Mouse (Mus musculus) heart, postnatal 25 days (tissue): ENCODE measurements around the gene Prx. TPM values are rescaled to one million over a fixed set of nuclear protein-coding genes. Genes with fewer than 3 reads are reported as not detected.

Experiments used
- DNase-seq: peaks from one replicate; pipeline ENCODE4 v3.0.0; 2022; ENCODE audit warnings: low spot score
- intact Hi-C: fragments of 180-260 bp; cut with DNase I; formaldehyde crosslinking; loops from one replicate; pipeline ENCODE4 v1.15.1; 2025
- total RNA-seq, 2 experiments: library from RNA; stranded (reverse); gene quantifications; 2 replicates each; pipeline ENCODE4 v1.2.3; 2021

Prx gene
- total RNA-seq = 1 to 10 TPM; 1.2 to 1.6 TPM

DNA sequence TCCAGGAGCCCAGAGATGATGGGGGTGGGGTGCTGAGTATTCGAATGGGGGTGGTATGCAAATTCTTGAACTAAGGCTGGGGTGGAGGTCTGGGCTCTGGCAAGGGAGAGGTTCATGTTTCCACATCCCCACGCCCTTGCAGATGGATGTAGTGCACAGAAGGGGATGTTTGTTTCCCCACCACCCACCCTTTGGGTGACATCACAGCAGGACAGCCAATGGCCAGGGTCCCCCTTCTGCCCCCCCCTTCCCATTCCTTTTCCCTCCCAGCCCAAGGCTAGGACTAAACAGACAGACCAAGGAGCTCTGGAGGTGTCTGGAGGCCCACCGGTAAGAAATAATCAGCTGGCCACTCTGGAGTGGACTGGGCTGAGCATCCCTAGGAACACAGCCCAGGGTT, at the start of gene Prx:
TSS of gene Prx (plus strand) at position 289 of the 400 bp plus-strand sequence.
- intact Hi-C loops = no loop called here
- DNase-seq = no peak

DNA sequence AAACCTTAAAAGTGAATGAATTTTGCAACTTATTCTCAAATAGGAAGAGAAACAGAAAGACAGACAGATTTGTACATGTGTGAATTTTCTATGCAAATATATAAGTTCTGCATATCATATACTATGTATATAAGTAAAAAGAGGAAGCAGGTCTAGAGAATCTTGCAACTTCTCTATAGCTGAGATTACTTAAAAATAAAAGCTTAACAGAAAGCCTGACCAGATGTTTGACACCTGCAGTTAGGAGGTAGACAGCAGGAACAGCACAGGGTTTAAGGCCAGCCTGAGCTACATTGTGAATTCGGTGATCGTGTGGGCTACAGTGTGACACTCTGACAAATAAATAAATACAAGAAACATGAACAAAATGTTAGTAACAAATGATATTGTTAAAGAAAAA, 47.8 kb upstream of the Prx start:
- DNase-seq = no peak
- intact Hi-C loops = no loop called here

DNA sequence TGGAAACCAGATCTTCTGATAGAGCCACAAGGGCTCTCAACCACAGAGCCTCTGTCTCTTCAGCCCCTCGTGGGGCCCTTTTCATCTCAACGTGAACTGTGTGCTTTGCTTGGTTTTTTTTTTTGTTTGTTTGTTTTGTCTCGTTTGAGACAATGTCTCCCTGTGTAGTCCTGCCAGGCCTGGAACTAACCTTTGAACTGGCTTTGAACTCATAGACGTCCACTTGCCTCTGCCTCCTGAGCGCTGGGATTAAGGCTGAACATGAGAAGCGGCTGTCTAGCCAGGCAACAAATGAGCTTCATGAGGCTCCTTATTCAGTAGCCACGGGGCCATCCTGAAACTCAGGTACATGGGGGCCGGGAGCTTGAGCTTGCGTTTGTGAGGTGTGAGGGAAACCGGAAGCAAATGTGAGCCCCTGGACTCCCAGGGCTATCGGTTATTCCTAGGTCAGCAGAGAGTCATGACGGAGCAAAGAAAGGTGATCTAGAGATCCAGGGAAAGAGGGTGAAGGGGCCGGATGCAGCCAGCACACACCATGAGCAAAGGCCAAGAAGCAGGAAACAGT, 46.8 kb upstream of the Prx start:
- no peak for DNase-seq
- intact Hi-C loops = no loop called here

DNA sequence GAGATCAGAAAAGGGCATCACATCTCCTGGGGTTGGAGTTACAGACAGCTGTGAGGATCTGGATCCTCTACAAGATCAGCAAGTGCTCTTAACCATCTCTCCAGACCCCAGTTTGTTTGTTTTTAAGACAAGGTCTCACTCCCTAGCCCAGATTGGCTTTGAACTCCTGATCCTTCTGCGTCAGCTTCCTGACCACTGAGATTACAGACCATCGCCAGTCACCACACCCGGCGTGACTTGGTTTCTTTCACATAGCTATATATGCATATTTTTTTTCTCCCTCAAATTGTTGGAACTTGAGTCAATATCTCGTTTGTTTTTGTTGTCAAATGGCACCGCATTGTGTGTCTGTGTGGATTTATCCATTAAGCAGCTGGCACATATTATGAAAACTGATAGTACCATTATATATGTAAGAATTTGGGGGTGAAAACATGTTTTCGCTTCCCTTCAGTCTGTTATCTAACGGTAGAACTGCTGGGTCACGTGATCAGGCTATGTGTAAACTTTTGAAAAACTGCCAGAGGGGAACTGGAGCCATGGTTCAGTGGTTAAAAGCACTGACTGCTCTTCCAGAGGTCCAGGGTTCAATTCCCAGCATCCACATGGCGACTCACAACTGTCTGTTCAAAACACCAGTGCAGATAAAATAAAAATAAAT, 44.5 kb upstream of the Prx start:
- intact Hi-C loops = no loop called here
- no peak for DNase-seq

DNA sequence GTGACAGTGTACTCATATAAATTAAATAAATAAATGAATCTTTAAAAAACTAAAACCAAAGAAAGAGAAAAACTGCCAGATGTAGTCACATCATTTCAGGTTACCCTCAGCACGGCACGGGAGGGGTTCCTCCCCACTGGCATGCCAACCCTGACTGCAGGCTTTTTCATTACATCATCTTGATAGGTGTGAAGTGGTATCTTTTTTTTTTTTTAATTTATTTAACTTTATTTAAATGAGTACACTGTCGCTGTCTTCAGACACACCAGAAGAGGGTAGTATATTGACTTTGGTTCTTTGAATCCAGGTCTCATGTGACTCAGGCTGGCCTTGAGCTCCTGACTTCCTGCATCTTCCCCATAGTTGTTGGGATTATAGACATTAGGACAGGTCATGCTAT, 43.9 kb upstream of the Prx start:
- intact Hi-C loops = no loop called here

DNA sequence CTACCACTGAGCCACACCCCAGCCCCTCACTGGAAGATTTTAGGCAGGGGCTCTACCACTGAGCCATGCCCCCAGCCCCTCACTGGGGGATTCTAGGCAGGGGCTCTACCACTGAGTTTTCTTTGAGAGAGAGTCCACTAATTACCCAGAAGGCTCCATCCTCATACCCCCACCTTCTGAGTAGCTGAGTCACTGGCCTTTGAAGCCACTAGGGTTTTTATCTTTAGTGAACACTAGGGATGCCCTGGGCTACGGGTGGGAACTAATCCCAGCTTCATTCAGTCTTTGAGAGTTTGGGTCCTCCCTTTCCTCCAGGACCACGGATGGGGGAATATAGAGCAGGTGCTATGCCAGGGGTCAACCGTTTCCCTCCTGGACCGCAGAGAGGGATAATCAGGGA, 40.5 kb upstream of the Prx start:
- no peak for DNase-seq
- intact Hi-C loops = no loop called here

More for the DNA sequence above, 43.9 kb upstream of the Prx start:
- no peak for DNase-seq

DNA sequence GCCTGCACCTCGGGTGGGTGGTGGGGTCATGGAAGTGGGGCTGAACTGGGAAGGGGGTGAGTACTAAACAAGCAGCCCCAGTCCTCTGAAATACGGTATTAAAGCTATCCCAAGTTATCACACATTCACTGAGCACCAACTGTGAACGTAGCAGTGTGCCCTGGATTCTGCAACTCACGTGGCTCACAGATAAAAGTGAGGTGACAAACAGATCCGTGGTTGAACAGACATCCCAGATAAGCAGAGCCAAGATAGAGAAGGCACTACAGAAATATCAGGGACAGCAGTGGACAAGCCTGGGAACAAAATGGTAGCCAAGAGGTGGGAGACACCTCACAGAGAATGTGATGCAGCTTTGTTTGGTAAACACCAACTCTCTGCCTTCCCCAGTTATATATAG, 39.5 kb upstream of the Prx start:
- intact Hi-C loops = no loop called here

DNA sequence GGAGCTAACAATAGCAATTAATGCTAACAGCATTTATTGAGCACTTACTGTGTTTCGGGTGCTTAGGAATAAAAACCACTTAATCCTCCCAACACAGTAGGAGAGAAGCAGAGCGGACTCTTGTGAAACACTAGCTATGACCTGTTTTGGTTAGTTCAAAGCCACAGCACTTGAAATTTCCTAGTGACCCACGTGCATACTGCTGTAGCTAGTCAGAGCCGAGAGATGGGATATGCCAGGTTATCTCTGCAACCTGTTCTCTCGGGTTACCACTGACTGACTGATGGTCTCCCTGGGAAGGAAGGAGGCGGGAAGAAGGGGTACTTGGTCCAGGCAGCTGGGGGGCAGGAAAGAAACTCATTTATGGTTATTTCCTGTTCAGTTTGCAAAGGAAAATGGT, 38.6 kb upstream of the Prx start:
- intact Hi-C loops = no loop called here
- DNase-seq = no peak

More for the DNA sequence above, 39.5 kb upstream of the Prx start:
- no peak for DNase-seq

DNA sequence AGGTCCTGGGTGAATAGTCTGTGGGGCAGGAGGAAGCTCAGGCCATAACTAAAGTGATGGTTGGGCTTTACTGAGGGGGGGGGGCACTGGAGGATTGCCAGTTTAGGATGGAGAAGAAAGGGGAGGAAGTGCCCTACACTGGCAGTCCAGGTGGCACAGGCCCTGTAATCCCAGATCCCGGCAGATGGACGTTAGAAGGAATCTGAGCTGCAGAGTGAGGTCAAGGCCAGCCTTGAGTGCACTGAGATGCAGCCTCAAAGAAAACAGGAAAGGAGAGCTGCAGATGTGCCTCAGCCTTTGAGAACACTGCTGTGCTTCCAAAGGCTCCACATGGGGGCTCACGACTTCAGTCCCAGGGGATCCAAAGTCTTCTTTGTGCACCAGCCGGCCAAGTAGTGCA, 31.5 kb upstream of the Prx start:
- no peak for DNase-seq
- intact Hi-C loops = no loop called here

DNA sequence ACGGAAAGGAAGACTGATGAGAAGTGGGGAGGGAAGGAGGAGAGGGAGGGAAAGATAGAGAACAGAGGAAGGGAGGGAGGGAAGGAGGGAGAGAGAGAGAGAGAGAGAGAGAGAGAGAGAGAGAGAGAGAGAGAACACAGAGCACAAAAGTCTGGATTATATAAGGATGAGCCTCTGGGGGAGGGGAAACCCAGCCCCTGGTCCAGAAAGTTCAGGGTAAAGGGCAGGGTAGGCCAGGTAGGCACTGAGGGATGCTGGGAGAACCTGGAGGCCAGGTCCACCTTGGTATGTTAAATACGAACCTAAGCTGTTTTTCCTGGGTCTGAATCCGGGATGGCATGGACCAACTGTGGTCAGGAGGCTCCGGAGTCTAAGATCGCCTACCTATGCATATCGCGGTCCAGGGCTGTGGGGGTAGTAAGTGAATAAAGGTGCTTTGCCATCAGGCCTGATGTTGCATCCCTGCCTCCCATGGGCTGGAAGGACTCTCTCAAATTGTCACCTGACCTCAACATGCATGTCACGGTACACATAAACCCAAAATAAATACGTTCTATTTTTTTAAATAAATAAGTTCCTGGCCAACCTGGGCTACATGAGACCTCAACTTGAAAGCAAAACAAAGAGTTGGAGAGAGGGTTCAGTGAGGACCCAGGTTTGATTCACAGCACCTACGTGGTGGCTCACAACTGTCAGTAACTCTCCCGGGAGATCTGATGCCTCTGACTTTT, 27.6 kb upstream of the Prx start:
- DNase-seq = no peak
- intact Hi-C loops = loop anchor here (2.0 kb wide), 1 partner anchor 23 kb away; no protein-coding TSS in a partner anchor

DNA sequence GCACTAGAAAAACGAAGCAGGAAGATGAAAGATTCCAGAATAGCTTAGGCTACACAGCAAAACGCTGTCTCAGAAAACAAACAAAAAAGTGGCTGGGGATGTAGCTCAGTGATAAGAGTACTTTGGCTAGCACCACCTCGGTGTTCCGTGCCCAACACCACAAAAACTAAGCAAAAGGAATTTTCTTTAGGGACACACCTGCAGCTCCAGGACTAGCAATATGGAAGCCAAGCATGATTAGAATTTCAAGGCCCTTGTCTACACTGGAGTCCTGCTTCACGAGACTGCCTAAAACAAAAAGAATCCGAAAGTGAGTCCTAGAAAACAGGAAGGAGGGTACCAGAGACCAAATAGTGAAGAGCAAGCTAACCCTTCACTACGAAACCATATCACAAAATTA, 26.5 kb upstream of the Prx start:
- intact Hi-C loops = loop anchor here (2.0 kb wide), 1 partner anchor 24 kb away; no protein-coding TSS in a partner anchor
- DNase-seq = no peak

DNA sequence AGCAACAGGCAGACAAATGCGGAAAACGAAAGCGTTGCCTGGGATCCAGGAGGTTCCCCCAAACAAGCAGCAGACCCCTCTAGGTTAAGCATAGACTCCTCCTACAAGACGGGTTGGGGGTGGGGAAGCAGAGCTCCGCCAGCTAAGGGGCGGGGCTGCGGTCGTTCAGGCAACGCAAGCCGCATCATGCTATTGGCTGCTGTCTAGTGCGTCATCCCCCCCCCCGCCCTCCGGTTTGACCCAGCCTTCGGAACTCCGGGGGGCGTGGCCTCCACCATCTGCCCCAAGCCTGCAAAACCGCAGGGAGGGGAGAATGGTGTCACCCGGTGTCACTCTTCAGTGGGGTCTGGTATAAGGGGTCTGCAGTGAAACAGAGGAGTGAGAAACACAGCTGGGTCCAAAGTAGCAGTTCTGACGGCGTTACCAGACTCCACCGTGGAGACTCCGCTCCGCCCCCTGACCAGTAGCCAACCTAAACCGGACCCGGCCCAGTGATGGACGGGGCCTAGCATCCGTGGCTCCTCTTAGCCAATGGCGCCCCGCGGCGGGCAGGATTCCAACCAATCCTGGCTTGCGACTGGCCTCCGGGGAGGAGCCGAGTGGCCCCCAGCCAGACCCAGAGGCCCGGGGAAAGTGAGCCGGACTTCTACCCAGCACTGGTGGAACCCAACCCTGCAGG, 25.8 kb upstream of the Prx start, which contains the start of gene Sertad3:
TSS of gene Sertad3 (plus strand) at position 613 of the 679 bp plus-strand sequence.
- peak; percentile 99 for DNase-seq
- intact Hi-C loops = loop anchor here (2.0 kb wide), 1 partner anchor 24 kb away; no protein-coding TSS in a partner anchor

DNA sequence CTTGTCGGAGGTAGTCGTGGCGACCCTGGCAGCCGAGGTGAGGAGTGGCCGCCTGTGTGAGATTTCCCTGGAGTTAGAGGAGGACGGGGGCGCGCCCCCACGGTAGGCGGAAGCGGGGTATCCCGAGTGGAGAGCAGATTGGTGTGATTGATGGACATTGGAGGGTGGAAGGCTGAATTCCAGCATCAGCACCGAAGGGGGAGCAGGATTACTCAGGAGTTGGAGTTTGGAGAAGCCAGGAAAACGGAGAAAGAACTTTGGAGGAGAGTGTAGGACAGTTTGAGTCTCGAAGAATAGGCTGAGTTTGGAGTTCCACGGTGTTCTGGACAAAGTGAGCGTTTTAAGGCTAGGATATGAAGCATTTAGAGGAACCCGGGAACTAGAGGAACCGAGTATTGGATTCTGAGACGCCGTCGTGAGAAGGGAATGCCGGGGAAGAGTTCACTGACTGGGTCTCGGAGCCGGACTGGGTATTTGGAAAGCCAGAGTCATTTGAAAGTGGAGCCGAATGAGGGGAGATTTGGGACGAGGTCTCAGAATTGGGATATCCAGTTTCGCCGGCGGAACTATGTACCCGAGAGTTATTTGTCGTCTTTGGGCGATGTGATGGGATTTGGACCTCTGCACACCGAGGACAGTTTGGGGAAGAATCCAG, 25.2 kb upstream of the Prx start:
- intact Hi-C loops = loop anchor here (2.0 kb wide), 1 partner anchor 25 kb away; no protein-coding TSS in a partner anchor
- DNase-seq = no peak

DNA sequence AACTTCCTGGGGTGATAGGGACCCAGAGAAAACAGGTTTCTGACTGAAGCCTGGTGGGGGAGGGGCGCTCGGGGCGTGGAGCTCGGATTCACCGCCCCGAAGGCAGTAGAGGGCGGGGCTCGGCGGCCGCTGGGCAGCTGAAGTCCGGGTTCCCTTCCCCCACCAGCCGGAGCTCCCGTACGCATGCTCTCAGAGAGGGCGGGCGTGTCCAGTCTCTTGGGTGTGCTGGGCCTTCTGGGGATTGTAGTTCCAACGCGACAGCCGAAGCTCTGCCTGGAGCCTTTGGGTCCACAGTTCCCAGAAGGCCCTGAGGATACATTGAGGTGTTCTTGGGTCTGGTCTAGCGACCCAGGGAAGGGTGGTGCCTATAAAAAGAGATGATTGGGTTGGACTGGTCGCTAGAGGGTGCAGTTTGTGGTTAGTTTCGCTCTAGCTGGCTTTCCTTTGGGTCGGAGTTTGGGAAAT, 24.6 kb upstream of the Prx start:
- intact Hi-C loops = no loop called here
- DNase-seq = peak; percentile 98

DNA sequence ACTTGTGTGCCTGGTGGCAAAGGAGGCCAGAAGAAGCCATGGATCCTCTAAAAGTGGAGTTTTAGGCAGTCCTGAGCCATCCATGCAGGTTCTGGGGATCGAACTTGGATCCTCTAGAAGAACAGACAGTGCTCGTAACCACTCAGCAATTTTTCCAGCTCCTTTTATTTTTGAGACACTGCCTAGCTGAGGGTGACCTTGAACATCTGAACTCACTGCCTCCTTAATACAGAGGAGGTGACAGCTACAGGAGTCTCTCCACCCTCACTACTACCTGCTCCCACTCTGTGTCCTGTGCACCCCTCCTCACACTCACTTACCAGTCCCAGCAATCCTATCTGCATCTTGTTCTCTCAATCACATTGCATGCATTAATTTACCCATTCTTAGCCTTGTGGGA, 23.5 kb upstream of the Prx start:
- no peak for DNase-seq
- intact Hi-C loops = loop anchor here (5.0 kb wide), 1 partner anchor 52 kb away; no protein-coding TSS in a partner anchor

DNA sequence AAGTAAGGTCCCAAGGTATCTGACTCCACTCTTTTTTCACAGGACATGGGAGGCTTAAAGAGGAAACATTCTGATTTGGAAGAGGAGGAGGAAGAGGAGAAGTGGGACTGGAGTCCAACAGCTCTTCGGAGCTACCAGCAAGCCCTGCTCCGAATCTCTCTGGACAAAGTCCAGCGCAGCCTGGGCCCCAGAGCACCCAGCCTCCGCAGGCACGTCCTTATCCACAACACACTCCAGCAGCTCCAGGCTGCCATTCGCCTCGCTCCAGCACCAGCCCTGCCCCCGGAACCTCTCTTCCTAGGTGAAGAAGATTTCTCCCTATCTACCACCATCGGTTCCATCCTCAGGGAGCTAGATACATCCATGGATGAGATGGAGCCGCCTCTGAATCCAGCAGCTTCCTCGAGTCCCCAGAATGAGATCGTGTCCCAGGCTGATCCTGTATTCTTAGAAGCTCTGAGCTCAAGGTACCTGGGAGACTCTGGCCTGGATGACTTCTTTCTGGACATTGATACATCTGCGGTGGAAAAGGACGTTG, 23.0 kb upstream of the Prx start:
- DNase-seq = no peak

DNA sequence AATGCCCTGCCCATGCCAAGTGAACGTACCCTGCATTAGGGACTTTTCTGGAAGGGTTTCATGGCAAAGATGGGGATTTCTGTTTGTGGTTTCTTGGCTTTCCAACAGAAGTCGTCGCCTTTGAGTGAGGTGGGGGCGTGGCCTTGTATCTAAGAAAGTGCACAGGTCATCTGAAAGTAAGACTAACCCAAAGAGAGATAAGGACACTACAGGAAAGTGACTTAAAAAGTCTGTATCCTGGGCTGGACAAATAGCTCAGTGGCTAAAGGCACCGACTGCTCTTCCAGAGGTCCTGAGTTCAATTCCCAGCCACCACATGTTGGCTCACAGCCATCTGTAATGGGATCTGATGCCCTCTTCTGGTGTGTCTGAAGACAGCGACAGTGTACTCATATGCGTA, 20.6 kb upstream of the Prx start:
- no peak for DNase-seq
- intact Hi-C loops = loop anchor here (5.0 kb wide), 1 partner anchor 49 kb away; no protein-coding TSS in a partner anchor

More for the DNA sequence above, 23.0 kb upstream of the Prx start:
- intact Hi-C loops = loop anchor here (5.0 kb wide), 1 partner anchor 51 kb away; no protein-coding TSS in a partner anchor

DNA sequence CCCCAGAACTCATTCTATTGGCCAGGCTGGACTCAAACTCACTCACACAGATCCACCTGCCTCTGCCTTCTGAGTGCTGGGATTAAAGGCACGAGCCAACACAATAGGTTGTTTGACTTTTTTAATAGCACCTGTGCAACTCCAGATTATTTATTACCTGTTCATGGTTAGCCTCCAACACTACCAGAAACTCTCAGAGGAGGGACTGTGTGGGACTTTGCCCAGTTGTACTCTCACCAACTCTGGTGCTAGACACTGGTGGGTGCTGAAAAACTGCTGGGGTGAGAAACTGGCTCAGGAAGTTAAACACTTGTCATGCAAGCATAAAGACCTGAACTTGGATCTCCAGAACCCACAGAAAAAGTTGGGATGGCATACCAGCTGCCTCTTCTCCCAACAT, 19.4 kb upstream of the Prx start:
- intact Hi-C loops = loop anchor here (5.0 kb wide), 1 partner anchor 48 kb away; no protein-coding TSS in a partner anchor
- DNase-seq = no peak

DNA sequence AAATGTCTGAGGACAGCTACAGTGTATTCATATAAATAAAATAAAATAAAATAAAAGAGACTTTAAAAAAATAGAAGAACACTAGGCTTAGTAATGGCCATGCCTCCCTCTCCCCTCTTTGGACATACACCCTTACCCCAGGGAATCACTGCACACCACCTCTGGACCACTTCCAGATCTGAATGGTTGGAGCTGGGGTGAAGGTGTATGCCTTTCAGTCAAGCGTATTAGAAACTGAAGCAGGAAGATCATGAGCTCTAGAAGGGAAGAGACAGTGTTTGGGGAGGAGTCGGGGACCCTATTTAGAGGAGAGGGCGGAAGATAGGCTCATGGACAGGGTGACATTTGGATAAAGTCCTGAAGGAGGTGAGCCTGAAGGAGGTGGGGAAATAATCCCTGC, 18.6 kb upstream of the Prx start:
- intact Hi-C loops = no loop called here
- DNase-seq = no peak
